Mouse (Mus musculus): ENCODE data around the gene S1pr1. TPM values are rescaled to one million over a fixed set of nuclear protein-coding genes. Genes with fewer than 3 reads are reported as not detected.

S1pr1 gene
- 5.0 and 5.5 TPM in 2 replicates for total RNA-seq (2014; fragmentation: Nextera tagmentation)
- total RNA-seq (2017): 2.1 and 2.6 TPM in 2 replicates
- 0.17 and 0.26 TPM in 2 replicates for polyA plus RNA-seq (2012)

- H3K36me3 ChIP-seq (replicated peaks): peaks cover 14% of the 10 kb centered on the region
- peak within 1 kb of the TSS; percentile 81 for H3K4me3 ChIP-seq (ENCODE audit: low read depth, low read length)
- H3K9me3 ChIP-seq (replicated peaks): no peaks in the 10 kb centered on the region
- peaks cover 5% of the 10 kb centered on the region for H3K27me3 ChIP-seq (ENCODE audit: insufficient read depth, low read length)
- TF ChIP-seq GATA1 (IDR thresholded peaks at IDR 0.05; ENCODE audit: borderline replicate concordance, low read length) (no peak), TAL1 (conservative IDR thresholded peaks at IDR 0.05; ENCODE audit: low read depth, low read length) (no peak), GATA2 (IDR thresholded peaks at IDR 0.05; ENCODE audit: borderline replicate concordance, low read depth, low read length) (no peak), CTCF (IDR thresholded peaks at IDR 0.05; ENCODE audit: low read depth, low read length) (no peak), POLR2AphosphoS5 (IDR thresholded peaks at IDR 0.05; ENCODE audit: insufficient replicate concordance, low read depth, low read length) (no peak)
- H3K4me1 ChIP-seq (ENCODE audit: insufficient read depth, low read depth, low read length): peaks cover 53% of the 10 kb centered on the region
- ATAC-seq (ENCODE audit: extremely low read depth, insufficient number of reproducible peaks, low FRiP score, poor library complexity, severe bottlenecking): peak; percentile 9
- peak; percentile 55 for DNase-seq (ENCODE audit: low spot score)
Observed at GRCm38 (mm10) chr3:115714671-115715651, at the start of gene S1pr1. Gene S1pr1, minus strand, starts transcription at chr3:115715072.

DNA sequence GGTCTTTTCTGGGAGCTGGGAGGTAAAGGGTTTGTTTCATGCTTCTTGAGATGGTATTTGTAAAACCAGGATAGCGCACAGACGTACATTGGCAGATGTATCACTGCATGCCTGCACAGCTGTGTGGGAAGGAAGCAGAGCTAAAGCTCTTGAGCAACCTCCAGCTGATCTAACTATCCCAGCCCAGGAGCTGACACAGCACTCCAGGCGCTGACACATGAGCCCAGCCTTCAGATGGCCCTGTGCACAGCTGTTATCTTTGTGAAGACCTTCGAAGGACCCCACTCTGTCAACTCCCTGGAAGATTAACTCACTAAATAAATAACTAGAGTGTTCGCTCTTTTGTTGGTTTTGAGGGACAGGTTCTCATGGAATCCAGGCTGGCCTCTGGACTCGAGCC is 48.4 kb upstream of the S1pr1 start:
- no peaks in the 10 kb centered on the region for H3K9me3 ChIP-seq (replicated peaks)
- peaks cover 9% of the 10 kb centered on the region for H3K4me1 ChIP-seq (ENCODE audit: insufficient read depth, low read depth, low read length)
- no peaks in the 10 kb centered on the region for H3K36me3 ChIP-seq (replicated peaks)
- ATAC-seq (ENCODE audit: extremely low read depth, insufficient number of reproducible peaks, low FRiP score, poor library complexity, severe bottlenecking) (no peak), DNase-seq (ENCODE audit: low spot score) (no peak)
- peaks cover 19% of the 10 kb centered on the region for H3K27me3 ChIP-seq (ENCODE audit: insufficient read depth, low read length)
- TF ChIP-seq CTCF (IDR thresholded peaks at IDR 0.05; ENCODE audit: low read depth, low read length): no peak
- no peak for TF ChIP-seq POLR2AphosphoS5 (IDR thresholded peaks at IDR 0.05; ENCODE audit: insufficient replicate concordance, low read depth, low read length)
- no peak for TF ChIP-seq TAL1 (conservative IDR thresholded peaks at IDR 0.05; ENCODE audit: low read depth, low read length)
- no peak for TF ChIP-seq GATA1 (IDR thresholded peaks at IDR 0.05; ENCODE audit: borderline replicate concordance, low read length)
- no peak for TF ChIP-seq GATA2 (IDR thresholded peaks at IDR 0.05; ENCODE audit: borderline replicate concordance, low read depth, low read length)
- H3K4me3 ChIP-seq (ENCODE audit: low read depth, low read length): no peak overlapping the region

DNA sequence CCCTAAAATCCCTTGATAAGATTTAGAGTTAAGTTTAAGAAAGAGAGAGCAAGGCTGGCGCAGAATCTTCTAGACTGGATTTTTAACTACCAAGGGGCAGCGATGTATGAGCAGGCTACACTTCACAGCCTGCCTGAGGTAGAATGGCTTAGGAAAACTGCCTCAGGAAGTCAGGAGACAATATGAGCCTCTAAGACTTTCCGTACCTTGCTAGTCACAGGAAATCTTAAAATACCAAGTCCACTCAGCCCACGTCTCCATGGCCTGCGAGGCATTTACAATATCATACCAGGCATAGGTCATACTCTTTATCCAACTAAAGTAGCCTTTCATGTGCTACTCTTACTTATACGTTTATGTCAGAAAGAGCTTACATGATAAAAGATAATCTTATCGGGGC is 48.0 kb upstream of the S1pr1 start:
- no peak for DNase-seq (ENCODE audit: low spot score)
- Histone ChIP-seq H3K4me1 (ENCODE audit: insufficient read depth, low read depth, low read length) (peaks cover 10% of the 10 kb centered on the region), H3K36me3 (replicated peaks) (no peaks in the 10 kb centered on the region)

GRCm38 (mm10) chr3:115759659-115760058 is 44.8 kb upstream of the S1pr1 start:
- no peaks in the 10 kb centered on the region for H3K36me3 ChIP-seq (replicated peaks)
- H3K4me3 ChIP-seq (ENCODE audit: low read depth, low read length): no peak overlapping the region
- H3K9me3 ChIP-seq (replicated peaks): no peaks in the 10 kb centered on the region
- TF ChIP-seq CTCF (IDR thresholded peaks at IDR 0.05; ENCODE audit: low read depth, low read length): no peak
- TF ChIP-seq TAL1 (conservative IDR thresholded peaks at IDR 0.05; ENCODE audit: low read depth, low read length): no peak
- no peak for TF ChIP-seq POLR2AphosphoS5 (IDR thresholded peaks at IDR 0.05; ENCODE audit: insufficient replicate concordance, low read depth, low read length)
- no peak for TF ChIP-seq GATA2 (IDR thresholded peaks at IDR 0.05; ENCODE audit: borderline replicate concordance, low read depth, low read length)
- TF ChIP-seq GATA1 (IDR thresholded peaks at IDR 0.05; ENCODE audit: borderline replicate concordance, low read length): no peak
- no peak for DNase-seq (ENCODE audit: low spot score)
- peaks cover 12% of the 10 kb centered on the region for H3K27me3 ChIP-seq (ENCODE audit: insufficient read depth, low read length)
- peaks cover 10% of the 10 kb centered on the region for H3K4me1 ChIP-seq (ENCODE audit: insufficient read depth, low read depth, low read length)
- no peak for ATAC-seq (ENCODE audit: extremely low read depth, insufficient number of reproducible peaks, low FRiP score, poor library complexity, severe bottlenecking)

More for the DNA sequence above, 48.0 kb upstream of the S1pr1 start:
- TF ChIP-seq GATA1 (IDR thresholded peaks at IDR 0.05; ENCODE audit: borderline replicate concordance, low read length): no peak
- Histone ChIP-seq H3K27me3 (ENCODE audit: insufficient read depth, low read length) (peaks cover 20% of the 10 kb centered on the region), H3K4me3 (ENCODE audit: low read depth, low read length) (no peak overlapping the region), H3K9me3 (replicated peaks) (no peaks in the 10 kb centered on the region)
- no peak for ATAC-seq (ENCODE audit: extremely low read depth, insufficient number of reproducible peaks, low FRiP score, poor library complexity, severe bottlenecking)

DNA sequence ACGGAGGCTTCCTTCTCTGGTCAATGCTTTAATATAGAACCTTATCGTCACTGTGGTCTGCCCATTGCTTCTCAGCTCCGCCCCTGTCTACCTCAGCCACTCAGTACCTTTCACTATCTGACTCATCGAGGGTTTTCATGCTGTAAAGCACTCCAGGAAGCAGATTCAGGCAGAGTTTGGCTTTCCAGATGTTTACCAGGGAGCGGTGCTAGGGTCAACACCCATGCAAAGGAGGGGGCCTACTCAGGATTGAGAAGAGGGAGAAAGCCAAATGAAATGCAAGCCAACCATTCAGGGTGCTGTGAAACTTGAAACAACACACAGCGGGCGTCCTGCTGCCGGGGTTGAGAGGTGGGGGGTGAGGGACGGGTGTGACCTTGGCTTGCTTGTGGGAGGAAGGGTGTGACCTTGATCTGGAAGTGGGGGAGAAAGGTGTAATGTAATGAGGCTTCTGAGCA is 43.6 kb upstream of the S1pr1 start:
- Histone ChIP-seq H3K36me3 (replicated peaks) (no peaks in the 10 kb centered on the region), H3K9me3 (replicated peaks) (no peaks in the 10 kb centered on the region), H3K27me3 (ENCODE audit: insufficient read depth, low read length) (peaks cover 12% of the 10 kb centered on the region), H3K4me1 (ENCODE audit: insufficient read depth, low read depth, low read length) (peaks cover 10% of the 10 kb centered on the region), H3K4me3 (ENCODE audit: low read depth, low read length) (peak overlapping the region; percentile 49; the same call in 1 of the 2 replicates)
- ATAC-seq (ENCODE audit: extremely low read depth, insufficient number of reproducible peaks, low FRiP score, poor library complexity, severe bottlenecking): peak; percentile 58; the same call in 1 of the 2 replicates
- DNase-seq (ENCODE audit: low spot score): no peak
- TF ChIP-seq CTCF (IDR thresholded peaks at IDR 0.05; ENCODE audit: low read depth, low read length) (no peak), POLR2AphosphoS5 (IDR thresholded peaks at IDR 0.05; ENCODE audit: insufficient replicate concordance, low read depth, low read length) (no peak), GATA1 (IDR thresholded peaks at IDR 0.05; ENCODE audit: borderline replicate concordance, low read length) (no peak), TAL1 (conservative IDR thresholded peaks at IDR 0.05; ENCODE audit: low read depth, low read length) (no peak), GATA2 (IDR thresholded peaks at IDR 0.05; ENCODE audit: borderline replicate concordance, low read depth, low read length) (no peak)

DNA sequence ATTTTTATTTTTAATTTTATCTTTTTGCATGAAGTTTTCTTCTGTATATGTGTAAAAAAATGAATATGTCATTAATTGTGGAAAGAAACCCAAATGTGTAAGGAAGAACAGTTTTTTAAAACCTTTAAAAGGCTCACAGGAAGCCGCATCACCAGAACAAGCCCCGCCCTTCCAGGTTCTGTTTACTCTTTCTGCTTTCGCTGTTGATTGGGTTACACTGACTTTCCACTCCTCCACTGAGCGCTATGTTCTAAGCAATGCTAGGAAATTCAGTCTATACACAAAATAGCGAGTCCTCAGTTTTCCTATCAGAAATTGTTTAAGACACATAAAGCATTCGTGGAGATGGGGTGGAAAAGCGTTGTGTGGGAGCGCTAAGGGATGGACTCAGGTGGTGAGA is 39.6 kb upstream of the S1pr1 start:
- H3K4me1 ChIP-seq (ENCODE audit: insufficient read depth, low read depth, low read length): peaks cover 10% of the 10 kb centered on the region
- peaks cover 13% of the 10 kb centered on the region for H3K27me3 ChIP-seq (ENCODE audit: insufficient read depth, low read length)
- TF ChIP-seq POLR2AphosphoS5 (IDR thresholded peaks at IDR 0.05; ENCODE audit: insufficient replicate concordance, low read depth, low read length) (no peak), CTCF (IDR thresholded peaks at IDR 0.05; ENCODE audit: low read depth, low read length) (no peak), GATA1 (IDR thresholded peaks at IDR 0.05; ENCODE audit: borderline replicate concordance, low read length) (no peak), TAL1 (conservative IDR thresholded peaks at IDR 0.05; ENCODE audit: low read depth, low read length) (no peak), GATA2 (IDR thresholded peaks at IDR 0.05; ENCODE audit: borderline replicate concordance, low read depth, low read length) (no peak)
- H3K4me3 ChIP-seq (ENCODE audit: low read depth, low read length): no peak overlapping the region
- ATAC-seq (ENCODE audit: extremely low read depth, insufficient number of reproducible peaks, low FRiP score, poor library complexity, severe bottlenecking) (no peak), DNase-seq (ENCODE audit: low spot score) (no peak)
- no peaks in the 10 kb centered on the region for H3K36me3 ChIP-seq (replicated peaks)
- H3K9me3 ChIP-seq (replicated peaks): no peaks in the 10 kb centered on the region
